Mouse (Mus musculus) liver, embryonic 16.5 days (tissue): ENCODE data around the gene Tbx1. TPM values are rescaled to one million over a fixed set of nuclear protein-coding genes. Genes with fewer than 3 reads are reported as not detected.
A peak's percentile ranks its signal among the peaks of the same experiment; 100 is the strongest.

Experiments
- ATAC-seq: fragments of 200-750 bp; cut with Nextera tagmentation; 2 replicates; pipeline ENCODE4 v1.8.0; 2017; ENCODE audit warnings: low read depth, mild to moderate bottlenecking, moderate number of reproducible peaks, moderate library complexity
- H3K27ac ChIP-seq: fragments of 300-500 bp; sonication (generic); 2 replicates; pipeline ENCODE4 v1.5.1; 2014; ENCODE audit warnings: mild to moderate bottlenecking, low read length
- H3K27me3 ChIP-seq: fragments of 300-500 bp; sonication (generic); 2 replicates; pipeline ENCODE4 v1.6.1; 2014; ENCODE audit warnings: low read depth, low read length, mixed read lengths; ENCODE audit not compliant: control insufficient read depth, insufficient read depth
- H3K36me3 ChIP-seq: fragments of 300-500 bp; sonication (generic); 2 replicates; pipeline ENCODE4 v1.6.1; 2014; ENCODE audit warnings: mild to moderate bottlenecking; ENCODE audit not compliant: control insufficient read depth, insufficient read depth
- H3K4me1 ChIP-seq: fragments of 300-500 bp; sonication (generic); 2 replicates; pipeline ENCODE4 v1.6.1; 2014; ENCODE audit warnings: low read depth, low read length, mixed read lengths; ENCODE audit not compliant: control insufficient read depth
- H3K4me2 ChIP-seq: fragments of 300-500 bp; sonication (generic); 2 replicates; pipeline ENCODE4 v1.6.1; 2014; ENCODE audit warnings: low read depth, low read length, mixed read lengths
- H3K4me3 ChIP-seq: fragments of 300-500 bp; sonication (generic); 2 replicates; pipeline ENCODE4 v1.5.1; 2014; ENCODE audit warnings: low read depth, mild to moderate bottlenecking, low read length
- H3K9ac ChIP-seq: fragments of 300-500 bp; sonication (generic); 2 replicates; pipeline ENCODE4 v1.6.1; 2014; ENCODE audit warnings: low read depth, low read length
- H3K9me3 ChIP-seq: fragments of 300-500 bp; sonication (generic); replicated peaks from 2 replicates; pipeline ENCODE4 v1.6.1; 2016; ENCODE audit warnings: low read length; ENCODE audit not compliant: control insufficient read depth
- WGBS: fragments of 180-500 bp; shearing (Covaris S2); extraction: QIAGEN DNeasy Blood & Tissue Kit; methylation state at CpG from one replicate; pipeline ENCODE4 v1.1.7; 2014; ENCODE audit not compliant: insufficient replicate concordance; 5-methylcytosine and 5-hydroxymethylcytosine counted together
- polyA plus RNA-seq: library from polyadenylated mRNA; unstranded; fragments of >200 nt; fragmentation: Nextera tagmentation; extraction: Ambion mirVana; gene quantifications from 2 replicates; pipeline ENCODE4 v1.2.1, GENCODE M21; 2015

Tbx1 gene
- polyA plus RNA-seq, 1 experiment from 2014 or later = 0.07 TPM

DNA sequence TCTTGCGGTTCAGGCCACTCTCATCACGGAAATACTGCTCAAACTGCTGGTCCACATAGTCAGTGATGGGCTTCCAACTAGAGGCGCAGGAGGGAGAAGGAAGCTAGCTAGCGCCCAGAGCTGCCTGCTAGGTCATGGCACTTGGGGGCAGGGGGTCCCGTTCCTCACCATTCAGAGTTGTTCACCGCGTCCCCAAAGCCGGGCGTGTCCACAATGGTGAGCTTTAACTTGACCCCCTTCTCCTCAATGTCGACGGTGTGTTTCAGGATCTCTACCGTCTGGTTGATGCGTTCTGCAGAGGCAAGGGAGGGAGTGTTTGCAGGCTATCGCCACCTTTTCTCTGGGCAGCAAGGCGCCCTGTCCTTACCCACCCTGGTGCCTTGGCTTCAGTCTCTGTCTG lies 34.2 kb upstream of the Tbx1 start:
- no peak for ATAC-seq

DNA sequence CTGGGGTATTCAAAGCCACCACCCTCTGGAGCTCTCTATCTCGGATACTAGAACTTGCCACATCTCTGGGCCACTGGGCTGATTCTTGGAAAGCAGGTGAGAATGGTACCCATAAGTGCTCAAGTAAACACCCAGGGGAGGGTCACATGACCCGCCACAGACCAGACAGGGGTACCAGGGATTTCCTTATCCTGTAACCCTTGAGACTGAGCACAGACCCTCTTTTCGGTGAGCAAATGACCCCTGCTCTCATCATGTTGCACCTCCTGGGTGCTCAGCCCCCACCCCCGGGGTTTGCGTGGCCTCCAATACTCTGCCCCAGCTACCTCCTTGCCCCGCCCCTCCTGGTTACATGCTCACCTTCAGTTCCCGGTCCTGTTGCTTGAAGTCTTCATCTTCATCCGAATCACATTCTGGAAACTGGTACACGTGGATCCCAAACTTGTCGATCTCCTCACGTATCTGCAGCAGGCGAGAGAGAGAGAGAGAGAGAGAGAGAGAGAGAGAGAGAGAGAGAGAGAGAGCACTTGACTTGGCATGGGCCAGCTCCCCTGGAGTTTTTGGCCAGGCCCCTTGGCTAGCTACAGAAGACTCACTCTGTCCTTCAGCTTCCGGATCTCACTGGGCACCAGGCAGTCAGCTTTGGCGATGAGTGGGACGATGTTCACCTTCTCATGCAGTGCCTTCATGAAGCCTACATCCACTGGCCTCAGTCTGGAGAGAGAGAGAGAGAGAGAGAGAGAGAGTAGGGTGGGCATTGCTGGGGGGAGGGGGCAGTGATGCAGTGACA lies 33.5 kb upstream of the Tbx1 start:
- Histone ChIP-seq H3K4me1 (peaks cover 17% of the 10 kb centered on the region), H3K9ac (no peak overlapping the region), H3K4me2 (no peak overlapping the region), H3K27me3 (peaks cover 100% of the 10 kb centered on the region), H3K4me3 (no peak overlapping the region), H3K27ac (no peak overlapping the region), H3K36me3 (no peaks in the 10 kb centered on the region), H3K9me3 (no peaks in the 10 kb centered on the region)
- 21% methylated on average over 15 of the region's 15 CpGs for WGBS
- ATAC-seq = no peak

More for the DNA sequence above, 34.2 kb upstream of the Tbx1 start:
- Histone ChIP-seq H3K27ac (no peak overlapping the region), H3K4me3 (no peak overlapping the region), H3K27me3 (peaks cover 100% of the 10 kb centered on the region), H3K4me2 (no peak overlapping the region), H3K36me3 (no peaks in the 10 kb centered on the region), H3K9ac (no peak overlapping the region), H3K4me1 (peaks cover 20% of the 10 kb centered on the region), H3K9me3 (no peaks in the 10 kb centered on the region)
- WGBS = 15% methylated on average over 15 of the region's 15 CpGs

DNA sequence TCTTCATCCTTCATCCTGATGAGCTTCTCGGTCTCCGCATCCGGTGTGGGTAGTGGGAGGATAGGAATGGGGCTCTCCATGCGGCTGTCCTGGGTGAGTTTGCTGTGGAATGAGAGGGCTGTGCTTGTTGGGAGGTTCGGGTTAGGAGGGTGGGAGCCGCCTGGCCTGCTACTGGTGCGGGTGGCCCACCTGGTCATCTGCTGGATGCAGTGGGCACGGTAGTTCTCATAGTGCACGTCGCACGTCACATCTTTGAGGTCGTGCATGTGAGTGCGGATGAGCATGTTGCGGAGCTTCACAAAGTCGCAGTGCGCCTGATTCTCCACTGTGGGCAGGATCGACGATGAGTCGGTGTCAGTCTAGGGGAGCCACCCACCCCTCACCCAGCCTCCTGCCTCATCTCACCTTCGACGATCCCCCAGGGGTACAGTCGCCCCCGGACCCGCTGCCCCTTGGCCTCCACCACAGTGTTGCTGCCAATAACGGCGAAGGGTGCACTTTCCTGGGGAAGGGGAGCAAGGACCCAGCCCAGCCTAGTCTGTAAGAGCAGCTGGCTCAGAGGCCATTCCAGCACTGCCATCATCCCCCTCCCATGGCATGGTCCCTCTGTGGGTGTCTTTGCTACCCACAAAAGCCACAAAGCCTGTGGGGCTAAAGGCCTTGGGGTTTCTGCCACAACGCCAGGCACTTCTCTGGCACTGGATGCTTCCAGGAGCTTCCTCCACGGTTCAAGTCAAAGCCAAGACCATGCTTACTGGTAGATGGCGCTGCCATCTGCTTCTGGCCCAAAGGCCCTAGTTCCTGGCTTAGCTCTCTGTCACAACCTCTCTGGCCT lies 32.7 kb upstream of the Tbx1 start:
- 19% methylated on average over 29 of the region's 29 CpGs for WGBS
- Histone ChIP-seq H3K4me1 (peaks cover 17% of the 10 kb centered on the region), H3K36me3 (no peaks in the 10 kb centered on the region), H3K27ac (no peak overlapping the region), H3K4me2 (no peak overlapping the region), H3K9ac (no peak overlapping the region), H3K27me3 (peaks cover 99% of the 10 kb centered on the region), H3K4me3 (no peak overlapping the region), H3K9me3 (no peaks in the 10 kb centered on the region)
- ATAC-seq = no peak

DNA sequence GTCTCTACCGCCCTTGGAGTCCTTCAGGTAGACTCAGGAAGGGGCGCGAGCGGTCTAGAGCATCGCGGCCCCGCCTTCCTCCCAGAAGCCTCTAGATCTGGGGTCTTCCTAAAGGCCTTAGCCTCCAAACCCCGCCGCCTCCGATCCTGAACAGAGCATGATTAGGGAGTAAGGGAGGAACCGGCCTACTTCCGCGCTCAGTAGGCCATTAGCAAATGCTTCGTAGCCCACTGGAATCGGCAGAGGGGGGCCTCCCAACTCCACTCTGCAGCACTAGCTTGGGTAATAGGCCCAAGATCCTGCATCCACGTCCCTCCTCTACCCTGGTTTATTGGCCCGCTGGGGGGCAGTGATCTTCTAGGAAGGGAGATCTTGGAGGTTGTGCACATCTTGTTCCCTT lies 31.5 kb upstream of the Tbx1 start, which contains the start of gene Gp1bb:
Gp1bb (minus strand) TSS at position 385 of the 400 bp plus-strand sequence.
- Histone ChIP-seq H3K9me3 (no peaks in the 10 kb centered on the region), H3K4me3 (peak within 1 kb of the TSS; percentile 45), H3K9ac (no peak within 1 kb of the TSS), H3K27ac (no peak within 1 kb of the TSS), H3K4me2 (peak within 1 kb of the TSS; percentile 55; the same call in 1 of the 2 replicates), H3K4me1 (peaks cover 17% of the 10 kb centered on the region), H3K36me3 (no peaks in the 10 kb centered on the region), H3K27me3 (peaks cover 88% of the 10 kb centered on the region)
- WGBS = 4% methylated on average over 17 of the region's 17 CpGs
- ATAC-seq = no peak

DNA sequence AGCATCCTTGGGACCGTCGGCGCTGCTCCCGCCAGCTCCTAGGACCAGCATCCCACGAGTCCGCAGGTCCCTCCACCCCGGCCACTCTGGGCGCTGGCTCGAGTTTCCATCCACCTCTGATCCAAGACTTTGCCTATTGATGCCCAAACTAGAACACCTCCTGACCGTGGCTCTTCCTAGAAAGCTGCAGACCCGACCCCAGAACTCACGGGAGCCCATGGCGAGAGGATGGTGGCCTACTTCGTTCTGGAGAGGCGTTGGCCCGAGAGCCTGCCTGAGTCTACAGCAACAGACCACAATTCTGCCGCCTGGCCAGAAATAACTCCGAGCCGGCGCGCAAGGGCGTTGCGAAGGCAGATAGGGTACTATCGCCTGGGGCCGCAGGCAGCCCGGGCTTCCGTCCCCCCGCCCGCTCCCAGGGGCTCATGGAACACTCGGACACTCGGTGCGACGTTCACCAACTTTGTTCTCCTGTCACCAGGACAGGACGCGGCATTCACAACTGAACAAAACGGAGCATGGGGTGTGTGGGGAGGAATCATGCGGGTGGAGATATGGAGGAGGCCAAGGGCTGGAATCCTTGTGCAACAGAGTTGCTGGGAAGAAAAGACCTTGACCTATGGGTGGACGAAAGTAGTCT lies 31.0 kb upstream of the Tbx1 start:
- Histone ChIP-seq H3K27me3 (peaks cover 86% of the 10 kb centered on the region), H3K9me3 (no peaks in the 10 kb centered on the region), H3K4me2 (peak overlapping the region; percentile 55; the same call in 1 of the 2 replicates), H3K4me1 (peaks cover 15% of the 10 kb centered on the region), H3K27ac (no peak overlapping the region), H3K9ac (no peak overlapping the region), H3K4me3 (peak overlapping the region; percentile 45), H3K36me3 (no peaks in the 10 kb centered on the region)
- under 1% methylated on average over 38 of the region's 38 CpGs for WGBS
- no peak for ATAC-seq

DNA sequence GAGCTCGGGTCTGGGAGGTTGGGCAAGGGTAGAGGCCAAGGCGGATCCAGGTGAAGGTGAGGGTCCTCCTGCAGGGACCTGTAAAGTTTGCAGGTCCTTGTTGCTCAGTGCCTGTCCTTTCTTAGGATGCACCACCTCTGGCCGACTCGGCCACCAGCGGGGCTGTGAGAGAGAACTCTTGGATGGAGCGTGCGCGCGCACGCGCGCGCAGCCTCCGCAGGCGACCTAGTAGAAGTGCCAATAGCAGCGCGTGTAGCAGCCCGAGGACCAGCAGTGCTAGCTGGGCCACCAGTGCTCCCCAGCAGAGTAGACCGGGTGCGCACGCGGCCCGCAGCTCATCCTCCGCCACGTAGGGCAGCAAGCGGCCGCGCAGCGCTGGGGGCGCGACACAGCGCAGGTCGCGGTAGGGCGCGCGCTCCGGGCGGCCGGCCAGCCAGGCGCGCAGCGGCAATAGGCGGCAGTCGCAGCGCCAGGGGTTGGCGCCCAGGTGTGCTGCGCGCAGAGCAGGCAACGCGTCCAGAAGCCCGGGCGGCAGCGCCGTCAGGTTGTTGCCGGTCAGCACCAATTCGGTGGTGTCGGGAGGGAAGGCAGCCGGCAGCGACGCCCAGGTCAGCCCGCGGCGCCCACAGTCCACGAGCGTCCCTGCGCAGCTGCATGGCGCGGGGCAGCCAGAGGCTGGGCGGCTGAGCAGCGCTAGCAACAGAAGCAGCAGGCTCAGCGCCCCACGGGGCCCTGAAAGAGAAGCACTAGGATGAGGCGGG lies 30.3 kb upstream of the Tbx1 start:
- WGBS = 1% methylated on average over 63 of the region's 74 CpGs
- no peak for ATAC-seq
- Histone ChIP-seq H3K36me3 (no peaks in the 10 kb centered on the region), H3K9me3 (no peaks in the 10 kb centered on the region), H3K4me1 (peaks cover 9% of the 10 kb centered on the region), H3K4me2 (peak overlapping the region; percentile 55), H3K9ac (no peak overlapping the region), H3K27me3 (peaks cover 81% of the 10 kb centered on the region), H3K27ac (no peak overlapping the region), H3K4me3 (peak overlapping the region; percentile 45)

DNA sequence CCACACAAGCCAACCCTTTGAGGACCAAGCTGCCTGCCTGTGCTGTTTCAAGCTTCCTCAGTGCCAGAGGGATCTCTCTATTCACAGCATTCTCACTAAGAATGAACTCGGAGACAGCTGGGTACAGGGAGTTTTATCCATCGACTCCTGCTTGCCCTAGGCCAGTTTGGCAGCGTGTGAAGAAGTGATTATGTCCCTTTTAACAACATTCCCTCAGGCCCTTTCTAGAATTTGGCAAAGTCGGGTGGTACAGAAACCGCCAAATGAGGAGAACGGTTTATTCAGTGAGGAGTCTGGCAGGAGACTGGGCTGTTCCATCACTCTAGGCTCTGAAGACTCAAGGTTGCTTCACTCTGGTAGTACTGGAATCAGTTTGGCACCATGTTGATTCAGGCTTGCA lies 29.7 kb upstream of the Tbx1 start:
- Histone ChIP-seq H3K9me3 (no peaks in the 10 kb centered on the region), H3K4me2 (no peak overlapping the region), H3K27me3 (peaks cover 79% of the 10 kb centered on the region), H3K36me3 (no peaks in the 10 kb centered on the region), H3K9ac (no peak overlapping the region), H3K4me3 (no peak overlapping the region; the same call in 1 of the 2 replicates), H3K27ac (no peak overlapping the region), H3K4me1 (peaks cover 8% of the 10 kb centered on the region)
- ATAC-seq = no peak
- 34% methylated on average over 6 of the region's 6 CpGs for WGBS

DNA sequence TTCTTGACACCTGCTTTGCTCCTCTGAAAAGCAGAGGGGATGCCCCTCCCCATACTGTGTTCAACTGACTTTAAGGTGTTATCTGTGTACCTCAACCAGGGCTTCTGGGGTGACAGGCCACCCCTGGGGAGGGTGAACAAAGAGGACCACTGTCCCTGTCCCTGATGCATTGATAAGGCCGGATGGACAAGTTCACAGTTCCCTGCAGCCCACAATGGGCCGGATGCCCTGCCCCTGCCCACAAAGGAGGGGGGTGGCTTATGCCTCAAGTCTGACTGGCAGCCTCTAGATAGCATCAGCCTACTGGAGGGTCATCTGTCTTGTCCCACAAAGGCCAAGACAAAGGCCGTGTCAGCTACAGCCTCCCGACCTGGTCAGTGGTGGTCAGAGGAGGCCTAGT lies 28.6 kb upstream of the Tbx1 start:
- 33% methylated on average over 4 of the region's 4 CpGs for WGBS
- no peak overlapping the region for H3K27ac ChIP-seq
- H3K9ac ChIP-seq = no peak overlapping the region
- no peak overlapping the region for H3K4me3 ChIP-seq
- H3K27me3 ChIP-seq = peaks cover 73% of the 10 kb centered on the region
- no peak overlapping the region for H3K4me2 ChIP-seq
- H3K4me1 ChIP-seq = peaks cover 8% of the 10 kb centered on the region
- H3K36me3 ChIP-seq = no peaks in the 10 kb centered on the region
- no peaks in the 10 kb centered on the region for H3K9me3 ChIP-seq
- ATAC-seq = no peak
